Mouse (Mus musculus) gastrocnemius, postnatal 14 days (tissue): ENCODE measurements around the gene Zfp982. TPM values are rescaled to one million over a fixed set of nuclear protein-coding genes. Genes with fewer than 3 reads are reported as not detected.
A peak's percentile ranks its signal among the peaks of the same experiment; 100 is the strongest.
"Not testable (repeated sequence)": the region's sequence is repeated elsewhere in the genome, so short reads cannot be mapped to it uniquely, and the experiment has no call there.

ENCODE experiments used
- DNase-seq: peaks from one replicate; pipeline ENCODE4 v3.0.0; 2021; ENCODE audit warnings: mixed read lengths
- intact Hi-C: fragments of 180-260 bp; cut with DNase I; formaldehyde crosslinking; loops from one replicate; pipeline ENCODE4 v1.15.1; 2025; ENCODE audit warnings: low total_unique reads
- long read RNA-seq, 2 experiments: library from polyadenylated mRNA; stranded (forward); transcript quantifications; one replicate each; pipeline ENCODE4 v2.0.0; 2021
- total RNA-seq, 2 experiments: library from RNA; stranded (reverse); gene quantifications; 2 replicates each; pipeline ENCODE4 v1.2.3; 2021

The Zfp982 gene
- total RNA-seq: 1 to 10 TPM; 3.5 to 3.8 TPM
- long read RNA-seq, experiment 1: 0 reads
- long read RNA-seq, experiment 2: 0 reads

DNA sequence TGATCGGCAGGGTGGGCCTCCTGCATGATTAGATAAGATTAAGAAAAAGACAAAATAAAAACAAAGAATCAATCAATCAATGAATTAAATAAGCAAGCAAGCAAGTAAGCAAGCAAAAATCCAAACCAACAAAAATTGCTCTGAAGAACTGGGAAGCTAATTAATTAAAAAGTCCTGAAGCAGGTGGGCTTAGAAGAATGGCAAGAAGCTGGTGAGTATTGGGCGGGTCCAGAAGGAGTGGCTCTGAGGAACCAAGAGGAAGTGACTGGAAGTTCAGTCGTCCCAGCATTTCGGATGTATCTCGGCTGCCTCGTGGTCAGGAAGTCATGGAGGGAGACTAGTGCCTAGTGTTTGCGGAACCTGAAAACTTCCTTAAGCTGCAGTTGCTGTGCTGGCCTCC is at the start of gene Zfp982:
Gene Zfp982, plus strand, starts transcription at position 301 of the 400 bp plus-strand sequence.
- intact Hi-C loops, DNase-seq: not testable (repeated sequence)

DNA sequence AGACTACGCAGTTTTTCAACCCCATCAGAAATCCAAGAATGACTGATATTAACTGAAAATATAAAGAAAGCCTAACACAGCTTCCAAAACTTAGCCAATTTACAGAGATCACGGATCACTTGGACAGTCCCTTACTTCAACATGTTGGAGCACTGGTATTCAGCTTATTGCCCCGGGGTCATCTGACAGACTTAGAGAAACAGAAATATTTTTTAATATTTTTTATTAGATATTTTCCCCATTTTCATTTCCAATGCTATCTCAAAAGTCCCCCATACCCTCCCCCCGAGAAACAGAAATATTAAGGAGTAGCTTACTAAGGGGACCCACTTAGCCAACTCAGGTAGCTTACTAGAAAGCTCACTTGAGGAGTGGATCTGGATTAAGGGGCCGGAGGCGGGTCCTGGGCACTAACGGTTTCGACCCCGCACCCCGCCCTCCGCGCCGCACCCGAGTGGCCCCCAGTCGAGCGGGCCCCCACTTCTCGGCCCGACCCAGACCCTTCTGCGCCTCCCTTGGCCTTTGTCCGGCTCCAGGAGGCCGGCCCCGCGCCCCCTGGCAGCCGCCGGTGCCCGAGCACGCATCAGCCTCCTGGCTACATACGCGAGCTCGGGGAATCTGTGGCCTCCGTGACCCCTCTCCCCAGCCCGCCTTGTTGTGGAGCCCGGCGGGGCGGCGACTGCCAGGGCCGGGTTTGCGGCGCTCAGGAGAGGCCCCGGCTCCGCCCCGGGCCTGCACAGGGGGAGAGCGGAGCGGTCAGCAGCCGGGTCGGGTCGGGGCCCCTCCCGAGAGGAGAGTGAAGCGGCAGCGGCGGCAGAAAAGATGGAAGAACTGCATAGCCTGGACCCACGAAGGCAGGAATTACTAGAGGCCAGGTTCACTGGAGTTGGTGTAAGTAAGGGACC is 49.3 kb upstream of the Zfp982 start:
- intact Hi-C loops: not testable (repeated sequence)
- peak; percentile 52 for DNase-seq

DNA sequence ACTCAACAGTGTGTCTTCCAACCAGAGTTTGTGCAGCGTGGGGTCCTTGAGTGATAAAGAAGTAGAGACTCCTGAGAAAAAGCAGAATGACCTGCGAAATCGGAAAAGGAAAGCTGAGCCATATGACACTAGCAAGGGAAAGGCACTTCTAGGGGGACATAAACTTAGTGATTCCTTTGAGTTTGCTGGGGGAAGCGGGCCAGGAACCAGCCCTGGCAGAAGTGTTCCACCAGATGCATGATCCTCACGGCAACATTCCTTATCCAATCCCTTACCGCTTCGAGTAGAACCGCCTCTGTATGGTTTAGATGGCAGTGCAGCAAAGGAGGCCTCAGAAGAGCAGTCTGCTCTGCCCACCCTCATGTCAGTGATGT is 48.7 kb upstream of the Zfp982 start:
- intact Hi-C loops, DNase-seq: not testable (repeated sequence)

DNA sequence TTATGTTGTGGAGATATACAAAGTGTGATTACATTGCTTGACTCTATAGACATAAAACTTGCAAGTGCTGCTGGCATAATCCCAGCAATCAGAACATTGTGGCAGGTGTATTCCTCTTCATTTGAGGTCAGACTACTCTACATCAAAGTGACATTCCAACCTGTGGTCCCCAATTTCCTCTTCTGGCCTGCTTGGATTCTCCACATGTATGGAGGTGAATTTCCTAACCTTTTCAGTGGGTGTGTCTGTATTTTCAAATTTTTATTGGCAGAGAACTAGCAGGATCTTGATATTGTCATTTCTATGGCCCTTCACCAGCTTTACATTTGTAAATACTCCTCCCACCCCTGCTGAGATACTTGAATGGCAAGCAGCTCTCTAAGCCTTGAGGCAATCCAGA is 46.8 kb upstream of the Zfp982 start:
- intact Hi-C loops, DNase-seq: not testable (repeated sequence)

DNA sequence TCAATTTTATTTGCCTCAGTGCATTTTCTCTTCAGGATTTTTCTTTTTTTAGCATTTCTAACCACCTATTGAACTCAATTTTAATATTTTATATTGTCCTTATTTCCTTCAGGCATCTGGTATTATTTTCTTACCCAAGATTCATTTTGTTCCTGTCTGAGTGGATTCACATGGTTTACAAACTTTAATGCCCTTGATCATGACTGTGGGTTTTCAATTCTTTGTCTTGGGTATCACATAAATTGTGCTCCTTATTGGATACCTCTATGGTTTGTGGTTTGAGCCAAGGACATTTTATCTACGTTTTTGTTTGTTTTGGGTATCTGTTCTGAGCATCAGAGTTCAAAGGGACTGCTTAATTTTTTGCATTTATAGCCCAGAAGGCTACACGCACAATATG is 43.9 kb upstream of the Zfp982 start:
- intact Hi-C loops: no loop called here
- DNase-seq: no peak

DNA sequence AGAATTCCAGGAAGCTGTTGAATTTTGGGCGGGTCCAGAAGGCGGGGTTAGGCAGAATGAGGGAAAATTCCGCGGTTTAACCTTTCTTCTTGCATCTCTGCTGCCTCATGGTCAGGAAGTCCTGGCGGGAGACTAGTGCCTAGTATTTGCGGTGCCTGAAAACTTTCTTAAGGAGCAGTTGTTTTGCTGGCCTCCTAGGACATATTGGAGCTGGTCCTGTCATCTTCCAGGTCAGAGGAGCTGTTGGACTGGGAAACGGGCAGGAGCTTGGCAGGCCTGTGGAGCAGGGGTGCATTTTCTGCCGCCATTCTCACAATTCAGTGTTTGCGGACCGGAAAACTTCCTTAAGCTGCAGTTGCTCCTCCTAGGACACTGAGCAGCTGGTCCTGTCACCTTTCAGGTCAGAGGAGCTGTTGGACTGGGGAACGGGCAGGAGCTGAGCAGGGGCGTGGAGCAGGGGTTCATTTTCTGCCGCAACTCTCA is 43.1 kb upstream of the Zfp982 start:
- intact Hi-C loops: no loop called here
- DNase-seq: no peak

DNA sequence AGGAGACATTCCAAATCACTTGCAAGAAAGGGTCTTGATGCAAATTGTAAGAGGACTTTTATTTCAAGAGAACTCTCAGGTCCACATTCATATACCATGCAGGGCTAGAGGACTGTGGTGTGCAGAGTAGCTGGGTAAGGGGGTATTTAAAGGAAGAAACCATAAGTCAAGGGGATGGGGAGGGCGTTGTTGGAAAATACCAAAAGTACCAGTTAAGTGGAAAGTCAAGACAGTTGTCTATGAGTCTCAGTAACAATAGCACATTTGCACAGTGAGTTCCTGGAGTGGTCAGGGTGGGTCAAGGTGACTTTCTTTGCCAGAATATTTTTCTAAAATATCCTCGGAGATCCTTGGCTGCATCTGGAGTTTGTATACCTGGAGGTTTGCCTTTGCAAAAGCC is 42.2 kb upstream of the Zfp982 start:
- DNase-seq, intact Hi-C loops: not testable (repeated sequence)

DNA sequence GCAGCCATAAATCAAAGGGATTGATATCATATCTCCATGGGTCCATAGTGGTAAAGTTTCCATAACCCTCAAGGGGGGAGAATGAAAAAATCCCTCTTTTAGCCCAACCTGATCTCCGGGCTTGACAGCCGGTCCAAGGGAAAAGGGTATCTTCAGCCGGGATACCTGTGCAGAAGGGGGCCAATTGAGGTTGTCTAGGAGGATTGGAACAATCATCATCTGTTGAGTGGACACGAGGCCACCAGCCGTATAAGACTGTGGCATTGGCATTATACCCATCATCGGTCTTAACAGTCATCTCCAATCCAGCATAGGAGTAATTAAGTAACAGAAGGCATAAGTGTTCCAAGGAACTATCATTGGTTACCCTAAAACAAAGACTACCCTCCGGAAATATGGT is 25.0 kb upstream of the Zfp982 start:
- DNase-seq, intact Hi-C loops: not testable (repeated sequence)

DNA sequence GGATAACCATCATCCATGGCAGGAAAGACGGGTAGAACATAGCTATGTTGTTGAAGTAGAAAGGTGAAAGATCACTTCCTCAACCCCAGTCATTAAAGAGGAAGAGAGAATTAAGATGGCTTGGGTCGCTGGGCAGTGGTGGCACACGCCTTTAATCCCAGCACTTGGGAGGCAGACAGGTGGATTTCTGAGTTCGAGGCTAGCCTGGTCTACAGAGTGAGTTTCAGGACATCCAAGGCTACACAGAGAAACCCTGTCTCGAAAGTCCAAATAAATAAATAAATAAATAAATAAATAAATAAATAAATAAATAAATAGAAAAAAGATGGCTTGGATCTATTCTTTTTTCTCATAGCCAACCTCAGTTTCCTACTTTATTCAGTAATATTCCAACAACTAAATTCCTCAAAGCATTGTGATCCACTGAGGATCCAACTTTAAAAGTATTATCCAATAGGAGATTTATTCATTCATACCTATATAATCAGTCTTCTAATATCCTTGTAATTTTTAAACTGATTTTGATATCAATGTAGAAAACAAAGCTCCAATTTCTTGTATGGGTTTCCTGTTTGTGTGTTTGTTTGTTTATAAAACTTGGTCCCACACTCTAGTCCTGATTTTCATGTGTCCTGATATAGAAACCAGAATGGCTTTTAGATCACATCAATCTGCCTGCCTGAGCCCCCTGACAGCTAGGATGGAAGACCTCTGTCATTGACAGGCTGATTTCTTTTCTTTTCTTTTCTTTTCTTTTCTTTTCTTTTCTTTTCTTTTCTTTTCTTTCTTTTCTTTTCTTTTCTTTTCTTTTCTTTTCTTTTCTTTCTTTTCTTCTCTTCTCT is 6.8 kb downstream of the Zfp982 start:
- intact Hi-C loops, DNase-seq: not testable (repeated sequence)

DNA sequence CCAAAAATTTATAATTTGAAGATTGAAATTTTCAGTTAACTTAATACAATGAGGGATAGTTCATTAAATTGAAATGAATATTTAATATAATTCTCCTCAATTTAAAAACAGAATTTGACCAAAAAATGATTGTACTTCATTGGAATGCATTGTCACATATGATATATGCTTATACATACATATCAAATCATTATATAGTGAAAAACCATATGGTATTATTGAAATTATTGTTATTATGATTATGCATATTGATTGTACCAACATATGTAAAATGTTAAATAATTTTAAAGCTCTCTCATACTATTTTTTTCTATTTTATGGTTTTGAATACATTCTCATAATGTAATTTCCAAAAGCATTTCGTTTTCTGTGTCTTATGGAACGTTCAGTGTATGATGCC is 17.0 kb downstream of the Zfp982 start:
- no peak for DNase-seq
- intact Hi-C loops: no loop called here

DNA sequence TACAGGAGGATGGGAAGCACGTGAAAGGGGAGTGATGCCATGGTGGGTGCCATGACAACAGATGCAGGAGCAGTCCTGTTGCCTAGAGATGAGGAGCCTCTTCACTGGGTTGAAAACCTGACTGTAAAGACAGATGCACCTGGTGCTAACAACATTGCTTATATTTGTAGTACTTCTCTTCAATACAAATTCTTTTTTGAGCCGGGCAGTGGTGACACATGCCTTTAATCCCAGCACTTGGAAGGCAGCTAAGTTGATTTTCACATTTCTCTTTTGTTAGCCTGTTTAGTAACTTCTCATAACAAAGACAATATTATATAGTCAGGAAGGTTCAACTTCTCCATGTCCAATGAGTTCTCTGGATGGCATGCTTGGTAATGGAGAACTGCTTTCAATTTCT is 26.8 kb downstream of the Zfp982 start:
- no peak for DNase-seq
- intact Hi-C loops: no loop called here

DNA sequence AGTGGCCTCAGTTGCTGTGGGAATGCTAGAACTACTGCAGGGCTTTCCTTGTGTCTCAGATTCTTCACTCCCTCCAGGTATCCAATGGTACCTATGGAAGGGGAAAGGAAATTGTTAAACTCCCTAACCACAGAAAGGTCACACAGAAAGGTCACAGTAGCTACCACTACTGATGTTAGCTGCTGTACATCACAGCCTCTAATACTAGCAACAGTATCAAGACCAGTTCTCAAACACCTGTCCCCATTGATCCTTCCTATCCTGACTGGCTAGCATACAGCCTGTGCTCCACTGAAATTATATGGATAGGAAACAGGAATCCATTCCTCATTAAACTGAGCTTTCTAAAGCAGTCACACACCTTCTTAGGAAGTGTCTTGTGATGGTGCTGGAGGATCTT is 27.9 kb downstream of the Zfp982 start:
- no peak for DNase-seq
- intact Hi-C loops: no loop called here

DNA sequence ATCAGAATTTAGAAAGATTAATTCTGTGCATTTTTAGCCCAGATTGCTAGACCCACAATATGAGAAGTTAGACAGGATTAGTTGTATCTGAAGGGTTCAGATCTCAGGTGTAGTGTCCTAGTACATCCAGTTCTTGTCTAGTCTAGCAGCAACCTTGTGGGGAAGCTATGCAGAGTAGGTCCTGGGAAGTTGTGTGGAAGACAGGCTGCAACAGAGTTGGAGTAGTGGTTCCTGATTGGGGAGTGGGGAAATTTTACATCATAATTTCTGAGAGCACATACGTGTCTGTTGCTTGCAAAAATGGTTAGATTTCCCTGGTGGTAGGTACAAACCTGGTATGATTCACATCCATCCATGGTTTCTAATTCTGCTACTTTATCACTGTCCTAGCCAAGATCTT is 32.9 kb downstream of the Zfp982 start:
- intact Hi-C loops: no loop called here
- no peak for DNase-seq

DNA sequence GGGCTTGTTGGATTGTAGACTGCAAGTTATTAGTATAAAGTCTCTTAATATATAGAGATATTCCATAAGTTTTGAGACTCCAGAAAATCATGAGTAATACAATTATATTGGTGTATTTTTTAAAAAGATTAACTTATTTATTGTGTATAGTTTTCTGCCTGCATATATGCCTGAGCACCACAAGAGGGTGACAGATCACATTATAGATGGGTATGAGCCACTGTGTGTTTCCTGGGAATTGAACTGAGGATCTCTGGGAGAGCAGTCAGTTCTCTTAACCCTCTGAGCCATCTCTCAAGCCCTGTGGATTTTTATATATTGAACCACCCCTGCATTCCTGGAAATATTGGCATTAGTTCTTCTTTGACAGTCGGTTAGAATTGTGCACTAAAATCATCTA is 38.1 kb downstream of the Zfp982 start:
- intact Hi-C loops: no loop called here

DNA sequence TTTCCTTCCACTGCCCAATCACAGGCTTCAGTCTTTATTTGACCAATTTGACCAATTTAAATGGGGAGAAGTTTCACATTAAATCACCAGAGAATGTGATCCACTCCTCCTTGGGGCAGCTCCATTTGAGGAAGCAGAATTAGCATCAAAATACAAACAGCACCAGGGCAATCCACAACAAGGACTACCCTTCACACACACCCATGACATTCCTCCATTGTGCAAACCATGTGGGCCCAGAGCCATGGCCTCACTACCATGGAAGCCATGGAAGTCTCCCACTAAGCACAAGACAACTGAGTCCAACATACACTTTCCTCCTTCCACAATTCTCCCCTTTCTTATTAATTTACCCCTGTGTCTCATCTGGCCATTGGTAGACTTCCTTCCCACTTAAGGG is 43.7 kb downstream of the Zfp982 start:
- DNase-seq, intact Hi-C loops: not testable (repeated sequence)

More for the DNA sequence above, 38.1 kb downstream of the Zfp982 start:
- DNase-seq: no peak

DNA sequence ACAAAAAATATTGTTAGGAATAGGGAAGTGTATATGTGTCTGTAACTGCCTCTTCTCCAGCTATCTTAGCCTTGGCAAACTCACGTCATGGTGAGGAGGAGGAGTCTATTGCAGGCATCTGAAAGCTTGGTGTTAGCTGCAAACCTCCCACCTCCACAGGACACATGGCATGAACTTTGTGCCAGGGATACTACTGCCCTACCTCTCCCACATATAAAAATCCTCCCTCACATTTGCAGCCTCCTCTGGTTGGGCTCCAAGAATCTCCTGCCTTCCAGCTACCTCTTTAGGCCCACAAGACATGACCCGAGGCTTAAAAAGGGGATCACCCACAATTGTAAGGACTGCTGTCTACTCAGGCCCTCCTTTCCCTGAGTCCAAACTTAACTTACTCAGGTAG is 45.5 kb downstream of the Zfp982 start:
- DNase-seq: no peak
- intact Hi-C loops: no loop called here

DNA sequence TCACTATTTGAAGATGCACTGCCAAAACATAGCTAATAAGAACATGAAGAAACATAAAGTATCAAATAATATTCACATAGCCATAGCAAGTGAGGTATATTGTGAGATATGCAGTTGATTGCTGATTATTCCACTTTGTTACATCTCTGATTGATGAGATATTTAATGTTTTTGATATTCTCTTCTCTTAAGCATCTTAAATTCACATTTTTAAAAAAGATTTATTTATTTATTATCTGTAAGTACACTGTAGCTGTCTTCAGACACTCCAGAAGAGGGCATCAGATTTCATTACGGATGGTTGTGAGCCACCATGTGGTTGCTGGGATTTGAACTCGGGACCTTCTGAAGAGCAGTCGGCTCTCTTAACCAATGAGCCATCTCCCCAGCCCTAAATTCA is 47.7 kb downstream of the Zfp982 start, which contains the start of gene Gm16503:
Gene Gm16503, plus strand, starts transcription at position 301 of the 400 bp plus-strand sequence.
- intact Hi-C loops: not testable (repeated sequence)

DNA sequence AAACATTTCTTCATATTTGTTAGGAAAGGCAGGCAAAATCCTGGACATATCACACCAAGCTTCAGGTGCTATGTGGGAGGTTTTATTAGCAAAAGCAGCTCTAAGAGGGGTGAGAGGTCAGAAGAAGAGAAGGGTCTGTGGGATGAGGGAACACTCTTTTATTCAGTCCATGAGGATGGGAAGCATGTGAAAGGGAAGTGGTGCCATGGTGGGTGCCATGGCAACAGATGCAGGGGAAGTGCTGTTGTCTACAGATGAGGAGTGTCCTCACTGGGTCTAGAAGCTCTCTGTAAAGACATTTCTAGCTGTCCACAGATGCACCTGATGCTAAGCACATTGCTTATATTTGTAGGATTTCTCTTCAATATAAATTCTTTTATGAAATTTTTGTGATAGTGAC is 48.9 kb downstream of the Zfp982 start:
- DNase-seq: no peak
- intact Hi-C loops: no loop called here

More for the DNA sequence above, 47.7 kb downstream of the Zfp982 start, which contains the start of gene Gm16503:
- DNase-seq: not testable (repeated sequence)

DNA sequence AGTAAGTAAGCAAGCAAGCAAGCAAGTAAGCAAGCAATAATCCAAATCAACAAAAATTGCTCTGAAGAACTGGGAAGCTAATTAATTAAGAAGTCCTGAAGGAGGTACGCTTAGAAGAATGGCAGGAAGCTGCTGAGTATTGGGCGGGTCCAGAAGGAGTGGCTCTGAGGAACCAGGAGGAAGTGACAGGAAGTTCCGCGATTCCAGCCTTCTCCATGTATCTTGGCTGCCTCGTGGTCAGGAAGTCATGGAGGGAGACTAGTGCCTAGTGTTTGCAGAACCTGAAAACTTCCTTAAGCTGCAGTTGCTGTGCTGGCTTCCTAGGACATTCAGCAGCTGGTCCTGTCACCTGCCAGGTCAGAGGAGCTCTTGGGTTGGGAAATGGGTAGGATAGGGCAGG is 60.9 kb downstream of the Zfp982 start, which contains the start of gene Zfp985:
Gene Zfp985, plus strand, starts transcription at position 207 of the 400 bp plus-strand sequence.
- DNase-seq, intact Hi-C loops: not testable (repeated sequence)

DNA sequence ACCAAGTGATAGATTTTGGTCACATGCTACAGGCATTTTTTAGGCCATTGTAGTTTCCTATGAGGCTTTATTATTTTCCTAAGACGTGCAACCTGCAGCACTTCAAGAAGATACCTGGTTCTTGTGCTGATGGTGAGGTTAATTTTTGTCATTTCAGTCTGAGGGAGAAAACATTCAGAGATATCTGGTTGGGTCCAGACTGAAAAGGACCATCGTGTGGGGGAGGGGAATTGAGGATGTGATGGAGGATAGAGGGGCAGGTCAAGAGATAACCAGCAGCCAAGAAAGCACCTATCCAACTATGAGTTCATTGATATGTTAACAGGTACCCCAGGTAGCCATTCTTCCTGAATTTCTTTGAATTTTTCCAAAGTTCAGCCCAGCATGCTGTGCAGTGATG is 62.1 kb downstream of the Zfp982 start:
- intact Hi-C loops, DNase-seq: not testable (repeated sequence)
